Mouse (Mus musculus) adrenal gland, adult 18-20 months (tissue): ENCODE results near the gene Slc9a7. TPM values are rescaled to one million over a fixed set of nuclear protein-coding genes. Genes with fewer than 3 reads are reported as not detected.
A peak's percentile ranks its signal among the peaks of the same experiment; 100 is the strongest.

Experiments
- DNase-seq, 2 experiments: peaks; one replicate each; pipeline ENCODE4 v3.0.0; 2021 to 2022; ENCODE audit warnings: low spot score in 2 of 2
- long read RNA-seq, 2 experiments: library from polyadenylated mRNA; stranded (forward); transcript quantifications; one replicate each; pipeline ENCODE4 v2.0.0; 2021
- total RNA-seq, 2 experiments: library from RNA; stranded (reverse); gene quantifications; 1 replicate in 1 of 2; 2 replicates in 1 of 2; pipeline ENCODE4 v1.2.3; 2021

Gene Slc9a7
- 10 to 100 TPM; 21.1 to 26.5 TPM for total RNA-seq
- long read RNA-seq, experiment 1, partial matches to known transcripts, result 0 of 4 reads
- long read RNA-seq, experiment 1, other reads (novel, unspliced or antisense), result 3 of 4 reads
- long read RNA-seq, experiment 2, partial matches to known transcripts, result 2 of 8 reads
- long read RNA-seq, experiment 2, other reads (novel, unspliced or antisense), result 3 of 8 reads

DNA sequence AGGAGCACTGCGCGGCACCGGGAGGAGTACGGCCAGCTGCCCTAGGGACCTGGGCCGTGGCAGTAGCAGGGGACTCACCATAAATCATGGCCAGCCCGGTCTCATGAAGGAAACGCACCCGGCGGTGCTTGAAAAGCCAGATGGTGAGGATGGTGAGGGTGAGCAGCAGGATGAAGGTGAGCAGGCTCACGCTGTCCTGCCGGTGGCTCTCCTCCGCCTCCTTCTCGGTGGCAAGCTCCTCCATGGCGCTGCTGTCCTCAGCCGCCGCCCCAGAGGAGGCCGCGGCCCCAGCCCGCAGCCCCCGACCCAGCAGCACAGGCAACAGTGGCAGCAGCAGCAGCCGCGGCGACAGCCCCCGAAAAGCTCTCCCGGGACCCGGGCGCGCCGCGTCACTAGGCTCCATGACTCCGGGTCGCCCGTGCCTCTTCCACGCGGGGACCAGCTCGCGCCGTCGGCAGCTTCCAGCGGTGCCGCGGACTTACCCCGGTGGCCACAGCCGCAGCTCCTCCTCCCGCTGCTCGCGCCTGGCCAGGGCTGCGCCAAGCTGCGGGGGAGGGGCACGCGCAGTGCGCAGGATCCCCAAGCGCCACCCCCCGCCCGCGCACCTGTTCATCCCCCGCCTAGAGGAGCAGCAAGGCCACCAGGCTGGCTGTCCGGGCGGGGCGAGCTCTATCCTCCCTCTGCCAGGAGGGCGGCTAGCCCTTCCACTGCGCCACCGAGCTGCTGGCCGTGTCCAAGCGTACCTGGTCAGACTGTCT lies at the start of gene Slc9a7:
TSS of gene Slc9a7 (minus strand) at position 526 of the 758 bp plus-strand sequence.
- DNase-seq, result peak; percentile 61 to 66

- DNase-seq, result peak; percentile 49 to 53
Measured at GRCm38 (mm10) chrX:20335722-20336121, 44.1 kb upstream of the Slc9a7 start.

GRCm38 (mm10) chrX:20332756-20333155 lies 41.1 kb upstream of the Slc9a7 start:
- no peak for DNase-seq

DNA sequence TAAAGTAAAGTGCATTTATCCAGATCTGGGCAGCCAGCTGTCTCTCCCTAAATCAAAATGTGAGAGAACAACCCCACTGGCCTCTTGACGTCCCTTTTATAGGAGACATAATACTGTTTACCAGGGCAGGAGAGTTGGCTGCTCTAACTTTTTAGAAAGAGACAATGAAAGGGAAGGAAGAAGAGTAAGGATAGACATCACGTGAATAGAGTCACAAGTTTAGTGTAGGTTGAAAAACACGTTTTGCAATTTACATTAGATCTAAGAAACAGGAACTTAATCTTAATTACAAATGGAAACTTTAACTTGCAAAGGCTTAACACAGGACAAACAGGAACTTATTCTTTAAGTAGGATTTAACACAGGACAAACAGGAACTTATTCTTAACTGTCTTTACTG lies 15.6 kb upstream of the Slc9a7 start:
- no peak for DNase-seq

- no peak for DNase-seq
Measured at GRCm38 (mm10) chrX:20305941-20306340, 14.3 kb upstream of the Slc9a7 start.

GRCm38 (mm10) chrX:20303280-20303679 lies 11.7 kb upstream of the Slc9a7 start:
- DNase-seq, result no peak

GRCm38 (mm10) chrX:20292040-20292417 lies 422 bp upstream of the Slc9a7 start:
- no peak for DNase-seq

- DNase-seq, result no peak
Measured at GRCm38 (mm10) chrX:20290715-20291114, 892 bp downstream of the Slc9a7 start.

DNA sequence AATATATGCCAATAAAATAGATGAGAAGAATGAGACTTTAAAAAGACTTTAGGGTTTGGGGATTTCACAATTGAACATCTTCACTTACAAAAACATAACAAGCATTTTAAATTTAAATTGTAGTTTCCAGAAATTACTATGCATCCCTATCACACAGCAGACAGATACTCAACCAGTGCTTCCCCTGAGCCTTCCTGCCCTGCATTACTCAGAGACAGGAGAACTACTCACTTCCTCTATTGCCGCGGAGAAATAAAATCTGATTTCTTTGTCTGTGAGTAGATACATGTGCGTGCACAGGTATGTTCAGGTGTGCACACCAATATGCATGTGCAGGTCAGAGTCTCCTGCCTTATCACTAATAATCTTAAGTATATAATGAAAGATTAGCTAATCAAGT lies 2.9 kb downstream of the Slc9a7 start:
- DNase-seq, result no peak

GRCm38 (mm10) chrX:20286254-20286653 lies 5.4 kb downstream of the Slc9a7 start:
- DNase-seq, result no peak

DNA sequence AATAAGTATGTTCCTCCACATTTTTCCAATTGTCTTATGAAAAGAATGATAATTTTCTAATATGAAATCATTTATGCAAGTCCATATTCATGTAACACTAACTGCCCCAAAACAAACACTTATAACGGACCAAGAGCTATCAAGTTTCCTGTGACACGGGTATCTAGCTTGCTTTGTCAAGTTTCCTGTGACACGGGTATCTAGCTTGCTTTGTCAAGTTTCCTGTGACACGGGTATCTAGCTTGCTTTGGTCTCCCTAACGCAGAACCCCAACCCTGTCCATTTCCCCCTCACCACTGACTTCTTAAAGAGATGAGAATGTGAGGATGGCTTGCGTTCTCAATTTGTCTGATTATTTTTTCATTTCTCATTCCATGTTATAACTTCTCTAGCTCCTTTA lies 12.2 kb downstream of the Slc9a7 start:
- no peak for DNase-seq

- DNase-seq, result no peak
Measured at GRCm38 (mm10) chrX:20273854-20274253, 17.8 kb downstream of the Slc9a7 start.

- DNase-seq, result no peak
Measured at GRCm38 (mm10) chrX:20271980-20272379, 19.6 kb downstream of the Slc9a7 start.

- no peak for DNase-seq
Measured at GRCm38 (mm10) chrX:20269980-20270379, 21.6 kb downstream of the Slc9a7 start.

DNA sequence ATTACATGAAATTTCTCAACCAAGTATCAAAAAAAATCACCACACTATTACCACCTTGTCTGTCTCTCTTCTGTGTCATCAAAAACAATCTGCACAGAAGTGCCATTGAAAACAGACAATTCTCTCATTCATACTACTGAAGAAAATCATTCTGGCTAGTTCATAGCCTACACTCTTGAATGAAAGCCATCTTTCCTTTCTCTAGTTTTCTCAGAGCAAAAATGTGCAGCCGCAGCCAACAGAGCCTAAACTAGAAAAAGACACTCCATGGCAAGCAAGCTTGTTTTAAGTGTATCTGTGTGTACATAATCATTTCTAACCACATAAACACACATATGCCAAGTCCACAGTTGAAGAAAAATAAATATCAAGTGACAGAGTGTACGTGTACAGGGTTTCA lies 27.2 kb downstream of the Slc9a7 start:
- no peak for DNase-seq

- no peak for DNase-seq
Measured at GRCm38 (mm10) chrX:20228102-20228501, 63.5 kb downstream of the Slc9a7 start.

GRCm38 (mm10) chrX:20221486-20221885 lies 70.1 kb downstream of the Slc9a7 start:
- no peak for DNase-seq

DNA sequence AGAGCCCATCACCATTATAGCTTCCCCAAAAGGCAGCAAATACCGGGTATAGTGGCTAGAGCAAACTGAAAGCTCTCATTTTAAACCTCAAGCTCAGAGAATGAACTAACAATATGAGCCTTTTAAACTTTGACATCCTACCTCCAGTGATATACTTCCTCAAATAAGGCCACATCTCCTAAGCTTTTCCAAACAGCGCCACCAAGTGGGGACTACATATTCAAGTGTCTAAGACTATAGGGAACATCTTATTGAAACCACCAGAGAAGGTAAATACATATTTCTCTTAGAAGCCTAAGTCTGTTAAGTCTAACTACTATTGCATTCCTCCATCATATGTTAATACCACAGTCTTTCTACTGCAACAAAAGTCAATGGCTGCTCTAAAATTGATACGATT lies 106.0 kb downstream of the Slc9a7 start:
- no peak for DNase-seq

DNA sequence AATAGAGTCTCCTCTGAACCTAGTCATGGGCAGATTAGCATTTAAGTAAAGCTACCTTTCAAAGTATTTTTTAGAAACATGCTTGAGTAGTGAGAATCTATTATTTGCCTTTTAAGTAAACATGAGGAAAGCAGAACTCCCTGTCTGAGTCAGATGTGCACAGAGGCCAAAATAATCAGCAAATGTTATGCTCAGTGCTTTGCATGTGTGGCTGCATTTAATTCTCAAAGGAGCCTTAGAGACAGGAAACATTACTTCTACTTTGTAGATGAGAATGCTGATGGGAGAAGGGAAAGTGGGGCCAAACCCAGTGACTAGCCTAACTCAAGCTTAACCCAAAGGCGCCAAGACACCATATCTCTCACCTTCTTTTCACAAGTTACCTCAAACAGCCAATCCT lies 114.8 kb downstream of the Slc9a7 start:
- no peak for DNase-seq

- no peak for DNase-seq
Measured at GRCm38 (mm10) chrX:20168430-20168829, 123.2 kb downstream of the Slc9a7 start.

DNA sequence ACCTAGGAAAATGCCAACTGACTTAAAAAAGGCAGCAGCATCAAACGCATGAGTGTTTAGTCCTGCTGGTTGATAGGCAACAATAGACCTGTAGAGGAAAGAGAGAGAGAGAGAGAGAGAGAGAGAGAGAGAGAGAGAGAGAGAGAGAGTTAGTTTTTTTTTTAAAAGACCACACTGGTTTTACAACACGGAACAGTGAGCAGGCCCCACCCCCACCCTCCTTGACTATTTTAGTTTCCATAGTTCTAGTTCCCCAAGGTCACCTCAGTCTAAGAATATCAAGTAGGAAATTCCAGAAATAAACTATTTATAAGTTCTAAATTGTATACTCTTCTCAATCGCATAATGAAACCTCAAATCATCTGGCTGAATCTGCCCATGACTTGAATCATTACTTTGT lies 126.6 kb downstream of the Slc9a7 start:
- no peak for DNase-seq

GRCm38 (mm10) chrX:20162322-20162711 lies 129.3 kb downstream of the Slc9a7 start:
- peak; percentile 13 to 22 for DNase-seq
